Mouse (Mus musculus) heart, embryonic 11.5 days (tissue): ENCODE results near the gene Tctex1d1. TPM values are rescaled to one million over a fixed set of nuclear protein-coding genes. Genes with fewer than 3 reads are reported as not detected.

ENCODE experiments used
- ATAC-seq: fragments of 200-750 bp; cut with Nextera tagmentation; replicated peaks from 2 replicates; pipeline ENCODE4 v1.8.0; 2017; ENCODE audit warnings: moderate library complexity; ENCODE audit not compliant: insufficient number of reproducible peaks, low FRiP score, low TSS enrichment
- H3K27ac ChIP-seq: fragments of 300-500 bp; sonication (generic); 2 replicates; pipeline ENCODE4 v1.5.1; 2014; ENCODE audit warnings: mild to moderate bottlenecking, low read depth, low read length
- H3K27me3 ChIP-seq: fragments of 300-500 bp; sonication (generic); 2 replicates; pipeline ENCODE4 v1.6.1; 2014; ENCODE audit warnings: mild to moderate bottlenecking, low read length, mixed read lengths; ENCODE audit not compliant: control insufficient read depth, insufficient read depth
- H3K36me3 ChIP-seq: fragments of 300-500 bp; sonication (generic); 2 replicates; pipeline ENCODE4 v1.6.1; 2014; ENCODE audit warnings: mild to moderate bottlenecking, low read length, moderate library complexity, mixed read lengths; ENCODE audit not compliant: control insufficient read depth, insufficient read depth
- H3K4me1 ChIP-seq: fragments of 300-500 bp; sonication (generic); 2 replicates; pipeline ENCODE4 v1.6.1; 2014; ENCODE audit warnings: low read length; ENCODE audit not compliant: control insufficient read depth, insufficient read depth
- H3K4me2 ChIP-seq: fragments of 300-500 bp; sonication (generic); 2 replicates; pipeline ENCODE4 v1.6.1; 2014; ENCODE audit warnings: mild to moderate bottlenecking, moderate library complexity
- H3K4me3 ChIP-seq: fragments of 300-500 bp; sonication (generic); 2 replicates; pipeline ENCODE4 v1.5.1; 2014; ENCODE audit warnings: low read depth, low read length
- H3K9ac ChIP-seq: fragments of 300-500 bp; sonication (generic); 2 replicates; pipeline ENCODE4 v1.6.1; 2014; ENCODE audit warnings: mild to moderate bottlenecking, low read depth, low read length, moderate library complexity
- H3K9me3 ChIP-seq: fragments of 300-500 bp; sonication (generic); replicated peaks from 2 replicates; pipeline ENCODE4 v1.6.1; 2016; ENCODE audit warnings: low read length; ENCODE audit not compliant: control insufficient read depth
- WGBS: fragments of 180-500 bp; shearing (Covaris S2); extraction: QIAGEN DNeasy Blood & Tissue Kit; methylation state at CpG from one replicate; pipeline ENCODE4 v1.1.7; 2014; ENCODE audit not compliant: insufficient replicate concordance; 5-methylcytosine and 5-hydroxymethylcytosine counted together
- polyA plus RNA-seq: library from polyadenylated mRNA; unstranded; fragments of >200 nt; fragmentation: Nextera tagmentation; extraction: Ambion mirVana; gene quantifications from 2 replicates; pipeline ENCODE4 v1.2.1, GENCODE M21; 2014

Gene Tctex1d1
- not detected in 2 replicates for polyA plus RNA-seq

DNA sequence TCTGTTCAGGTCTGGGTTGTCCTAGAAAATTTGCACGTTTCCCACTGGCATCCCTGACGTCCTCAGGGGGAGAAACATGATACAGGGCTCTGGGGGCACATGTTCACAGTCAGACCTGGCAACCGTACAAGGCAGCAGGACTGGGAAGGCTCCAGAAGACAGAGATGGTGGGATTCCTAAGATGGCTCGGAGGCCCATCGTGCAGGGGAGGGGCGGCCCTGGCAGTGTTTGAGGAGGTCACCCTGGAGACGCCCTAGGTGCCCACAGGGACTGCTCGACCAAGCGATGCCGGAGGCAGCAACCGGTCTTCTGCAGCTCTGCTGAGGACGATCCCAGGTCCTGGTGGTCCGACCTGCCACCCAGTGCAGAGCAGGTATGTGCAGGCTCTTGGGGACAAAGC is at the start of gene Tctex1d1:
Gene Tctex1d1 (plus strand): TSS at position 167 of the 400 bp plus-strand sequence.
- Histone ChIP-seq H3K9me3 (no peaks in the 10 kb centered on the region), H3K27me3 (peaks cover 4% of the 10 kb centered on the region; the same call in 1 of the 2 replicates), H3K4me3 (peak within 1 kb of the TSS; percentile 37), H3K4me1 (no peaks in the 10 kb centered on the region), H3K9ac (0 out of 2 replicates have a peak within 1 kb of the TSS, but pooled peaks have one; percentile 35), H3K36me3 (no peaks in the 10 kb centered on the region), H3K27ac (no peak within 1 kb of the TSS), H3K4me2 (peak within 1 kb of the TSS; percentile 80)
- WGBS = 1% methylated on average over 13 of the region's 13 CpGs
- ATAC-seq = no peak

DNA sequence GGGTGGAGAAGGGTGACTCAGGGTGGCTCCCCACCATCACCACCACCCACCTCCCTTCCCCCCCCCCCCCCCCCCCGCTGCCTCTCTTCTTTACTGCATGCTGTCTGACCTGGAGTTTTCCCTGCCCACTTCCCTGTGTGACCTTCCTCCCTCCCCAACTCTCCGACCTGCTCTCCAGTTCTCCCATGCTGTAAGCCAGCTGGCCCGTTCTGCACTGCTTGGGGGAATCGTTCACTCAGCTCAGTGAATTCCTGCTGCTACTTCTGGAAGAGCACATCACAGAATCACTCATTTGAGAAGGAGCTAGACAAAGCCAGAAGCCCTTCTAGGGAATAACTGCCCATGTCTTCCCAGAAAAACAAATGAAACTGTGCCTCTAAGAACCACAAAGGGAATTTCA is 48.9 kb upstream of the Tctex1d1 start:
- H3K9ac ChIP-seq = no peak overlapping the region
- no peak overlapping the region for H3K27ac ChIP-seq
- H3K4me1 ChIP-seq = no peaks in the 10 kb centered on the region
- no peaks in the 10 kb centered on the region for H3K27me3 ChIP-seq
- WGBS = 57% methylated on average over 3 of the region's 4 CpGs
- ATAC-seq = no peak
- no peak overlapping the region for H3K4me3 ChIP-seq
- no peaks in the 10 kb centered on the region for H3K9me3 ChIP-seq
- no peaks in the 10 kb centered on the region for H3K36me3 ChIP-seq
- no peak overlapping the region for H3K4me2 ChIP-seq

DNA sequence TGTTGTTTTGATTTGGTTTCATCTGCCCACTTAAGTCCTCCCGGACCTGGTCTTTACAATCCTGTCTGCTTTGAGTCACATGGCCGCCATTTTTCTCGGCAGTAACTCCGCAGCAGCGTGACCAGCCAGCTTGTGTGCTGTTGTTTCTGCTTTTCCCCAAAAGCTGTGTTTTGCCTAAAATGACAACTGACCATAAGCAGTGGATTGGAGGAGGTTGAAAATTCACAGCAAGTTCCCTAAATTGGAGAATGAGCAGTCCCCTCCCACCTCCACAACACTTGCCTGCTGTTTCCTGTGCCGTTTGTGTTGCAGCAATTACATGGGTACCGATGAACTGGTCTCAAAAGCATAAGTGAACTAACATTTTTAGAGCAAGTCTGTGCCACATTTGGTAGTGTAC is 47.7 kb upstream of the Tctex1d1 start:
- no peak for ATAC-seq
- Histone ChIP-seq H3K4me1 (no peaks in the 10 kb centered on the region), H3K27ac (no peak overlapping the region), H3K9ac (no peak overlapping the region), H3K9me3 (no peaks in the 10 kb centered on the region), H3K4me3 (no peak overlapping the region), H3K4me2 (no peak overlapping the region), H3K27me3 (no peaks in the 10 kb centered on the region), H3K36me3 (no peaks in the 10 kb centered on the region)
- WGBS = 86% methylated on average over 7 of the region's 7 CpGs

DNA sequence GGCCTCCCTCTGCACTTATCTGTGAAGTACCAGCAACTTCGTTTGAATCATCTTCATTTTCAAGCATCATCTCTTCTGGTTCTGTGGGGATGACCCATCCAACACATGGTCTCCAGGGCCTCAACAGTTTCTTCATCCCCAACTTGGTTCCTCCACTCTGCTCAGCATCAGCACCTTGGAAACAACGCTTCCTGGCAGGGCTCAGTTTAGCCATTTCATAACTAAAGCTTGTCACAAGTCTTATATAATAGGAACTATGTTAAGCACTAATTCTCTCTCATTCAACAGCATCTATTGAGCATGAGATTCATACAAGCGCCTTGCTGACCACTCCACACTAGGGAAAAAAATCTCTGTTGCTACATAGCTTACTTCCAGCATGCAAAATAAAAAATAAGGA is 38.1 kb upstream of the Tctex1d1 start:
- Histone ChIP-seq H3K4me2 (no peak overlapping the region), H3K9ac (no peak overlapping the region), H3K36me3 (no peaks in the 10 kb centered on the region), H3K27ac (no peak overlapping the region), H3K9me3 (no peaks in the 10 kb centered on the region), H3K4me1 (no peaks in the 10 kb centered on the region), H3K27me3 (no peaks in the 10 kb centered on the region), H3K4me3 (no peak overlapping the region)
- no peak for ATAC-seq
- WGBS = 69% methylated on average over 3 of the region's 3 CpGs

DNA sequence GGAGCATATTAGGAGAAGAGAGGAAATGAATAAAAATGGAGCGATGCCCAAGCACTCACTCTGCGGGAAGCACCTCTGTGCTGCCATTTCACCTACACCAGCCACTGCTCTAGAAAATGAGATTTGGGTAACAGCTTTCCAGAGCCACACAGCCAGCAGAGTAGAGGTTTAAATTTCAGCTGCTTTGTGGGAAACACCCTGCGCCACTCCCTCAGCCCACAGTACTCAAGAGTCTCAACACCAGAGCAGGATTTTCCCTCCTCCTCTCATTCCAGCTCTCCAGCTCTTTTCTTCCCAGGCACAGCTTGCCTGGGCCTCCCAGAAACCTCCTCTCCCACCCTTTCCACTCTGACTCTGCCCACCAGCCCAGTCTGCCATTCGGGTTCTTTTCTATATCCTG is 37.7 kb upstream of the Tctex1d1 start:
- 68% methylated on average over 4 of the region's 4 CpGs for WGBS
- H3K27me3 ChIP-seq = no peaks in the 10 kb centered on the region
- no peaks in the 10 kb centered on the region for H3K4me1 ChIP-seq
- H3K27ac ChIP-seq = no peak overlapping the region
- H3K36me3 ChIP-seq = no peaks in the 10 kb centered on the region
- H3K4me2 ChIP-seq = no peak overlapping the region
- no peak for ATAC-seq
- H3K4me3 ChIP-seq = no peak overlapping the region
- no peaks in the 10 kb centered on the region for H3K9me3 ChIP-seq
- no peak overlapping the region for H3K9ac ChIP-seq

DNA sequence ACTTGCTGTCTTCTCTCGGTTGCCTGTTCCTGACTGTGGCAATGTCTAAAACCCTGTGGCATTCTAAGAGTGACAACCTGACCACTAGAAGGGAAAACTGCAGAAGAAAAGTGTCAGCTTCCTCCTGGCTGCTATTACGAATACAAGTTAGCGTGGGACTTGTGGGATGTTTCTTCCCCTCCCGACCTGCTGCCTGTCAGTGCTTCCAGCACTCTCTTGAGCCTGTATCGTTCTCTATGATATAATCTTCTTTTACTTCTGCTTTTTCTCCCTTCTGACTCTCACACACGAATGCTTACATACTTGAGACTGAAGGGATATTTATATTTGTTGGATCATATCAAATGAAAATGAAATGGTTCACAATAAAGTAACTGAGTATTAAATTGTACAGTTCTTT is 34.1 kb upstream of the Tctex1d1 start:
- 64% methylated on average over 6 of the region's 6 CpGs for WGBS
- no peaks in the 10 kb centered on the region for H3K4me1 ChIP-seq

DNA sequence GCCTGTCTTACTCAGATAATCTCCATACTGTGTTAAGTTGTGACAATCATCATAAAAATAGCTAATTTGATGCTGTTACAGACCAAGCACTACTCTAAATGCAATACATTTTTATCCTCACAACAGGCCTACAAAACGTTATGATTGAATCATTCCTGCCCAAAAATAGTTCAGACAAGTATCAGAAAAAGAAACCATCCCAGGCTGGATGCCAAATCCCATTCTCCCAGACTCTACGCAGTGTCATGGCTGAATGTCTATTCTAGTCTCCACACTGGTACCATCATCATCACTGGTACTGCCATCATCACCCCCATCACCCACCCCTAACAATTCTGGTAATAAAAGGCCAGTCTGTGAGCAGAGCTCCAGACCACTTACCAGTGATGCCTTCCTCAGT is 25.9 kb upstream of the Tctex1d1 start:
- Histone ChIP-seq H3K27ac (no peak overlapping the region), H3K4me1 (0 out of 2 replicates have a peak, but pooled peaks cover 5% of the 10 kb centered on the region), H3K9ac (no peak overlapping the region), H3K4me2 (no peak overlapping the region), H3K27me3 (no peaks in the 10 kb centered on the region), H3K36me3 (no peaks in the 10 kb centered on the region), H3K4me3 (no peak overlapping the region), H3K9me3 (no peaks in the 10 kb centered on the region)
- ATAC-seq = no peak
- WGBS = 63% methylated on average over 2 of the region's 2 CpGs

More for the DNA sequence above, 34.1 kb upstream of the Tctex1d1 start:
- H3K27me3 ChIP-seq = no peaks in the 10 kb centered on the region
- H3K4me2 ChIP-seq = no peak overlapping the region
- H3K4me3 ChIP-seq = no peak overlapping the region
- H3K9ac ChIP-seq = no peak overlapping the region
- H3K36me3 ChIP-seq = no peaks in the 10 kb centered on the region
- H3K27ac ChIP-seq = no peak overlapping the region
- no peaks in the 10 kb centered on the region for H3K9me3 ChIP-seq
- no peak for ATAC-seq

DNA sequence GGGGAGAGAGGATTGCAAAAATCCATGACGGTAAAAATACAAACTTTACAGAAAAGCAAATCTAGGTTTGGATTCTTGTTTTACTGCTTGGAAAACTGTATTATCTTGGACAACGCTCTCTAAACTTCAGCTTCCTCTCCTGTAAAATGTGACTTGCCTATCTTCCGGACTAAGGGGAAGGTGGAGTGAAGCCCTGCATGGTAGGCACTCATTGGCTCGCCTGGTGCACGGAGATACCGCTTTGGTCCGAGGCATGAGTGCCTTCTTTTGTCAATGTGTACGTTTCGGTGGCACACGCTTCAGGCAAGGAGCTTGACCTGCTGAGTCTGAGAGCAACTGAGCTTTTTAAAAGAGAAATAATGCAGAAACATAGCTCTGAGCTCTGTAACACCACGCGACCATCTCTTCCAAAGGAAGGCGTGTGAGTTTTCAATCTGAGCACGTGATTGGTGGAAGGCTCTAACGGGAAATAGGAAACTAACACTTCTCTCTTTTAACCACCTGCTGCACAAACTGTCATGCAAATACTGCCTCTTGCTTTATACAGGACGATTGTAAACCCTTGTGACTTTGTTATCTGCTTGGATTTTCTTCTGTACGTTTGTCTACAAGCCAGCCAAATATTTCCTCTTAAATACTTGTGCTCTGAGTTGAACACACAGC is 23.0 kb upstream of the Tctex1d1 start:
- Histone ChIP-seq H3K4me2 (peak overlapping the region; percentile 6; the same call in 1 of the 2 replicates), H3K9me3 (no peaks in the 10 kb centered on the region), H3K4me3 (no peak overlapping the region), H3K36me3 (no peaks in the 10 kb centered on the region), H3K27ac (no peak overlapping the region), H3K27me3 (no peaks in the 10 kb centered on the region), H3K4me1 (0 out of 2 replicates have a peak, but pooled peaks cover 5% of the 10 kb centered on the region), H3K9ac (no peak overlapping the region)
- ATAC-seq = no peak
- WGBS = 60% methylated on average over 17 of the region's 17 CpGs

DNA sequence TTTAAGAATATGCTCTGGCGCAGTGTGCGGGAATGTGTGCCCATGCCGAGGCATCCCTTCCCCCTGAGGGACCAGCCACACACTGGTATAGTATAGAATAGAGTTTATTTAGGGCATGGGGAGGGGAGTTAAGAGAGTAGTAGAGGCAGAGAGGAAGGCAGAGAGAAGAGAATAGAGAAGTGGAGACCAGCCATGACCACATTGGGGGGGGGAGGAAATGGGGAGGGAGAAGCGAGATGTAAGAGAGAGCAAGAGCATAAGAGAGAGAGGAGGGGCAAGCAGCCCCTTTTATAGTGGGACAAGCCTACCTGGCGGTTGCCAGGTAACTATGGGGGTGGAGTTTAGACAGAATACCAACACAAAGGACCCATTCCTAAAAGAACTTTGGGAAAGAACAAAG is 19.0 kb upstream of the Tctex1d1 start:
- Histone ChIP-seq H3K4me2 (no peak overlapping the region), H3K36me3 (no peaks in the 10 kb centered on the region), H3K27ac (no peak overlapping the region), H3K9ac (no peak overlapping the region), H3K4me1 (0 out of 2 replicates have a peak, but pooled peaks cover 5% of the 10 kb centered on the region), H3K27me3 (no peaks in the 10 kb centered on the region), H3K9me3 (no peaks in the 10 kb centered on the region), H3K4me3 (no peak overlapping the region)
- WGBS = 87% methylated on average over 5 of the region's 5 CpGs
- ATAC-seq = no peak
